Mouse (Mus musculus) yolk sac, embryonic 10.5 days (tissue): ENCODE measurements around the gene Shisa8.

Source experiments
- DNase-seq: peaks from one replicate; pipeline ENCODE4 v3.0.0-alpha.2; 2017; ENCODE audit warnings: low spot score

Shisa8 gene

DNA sequence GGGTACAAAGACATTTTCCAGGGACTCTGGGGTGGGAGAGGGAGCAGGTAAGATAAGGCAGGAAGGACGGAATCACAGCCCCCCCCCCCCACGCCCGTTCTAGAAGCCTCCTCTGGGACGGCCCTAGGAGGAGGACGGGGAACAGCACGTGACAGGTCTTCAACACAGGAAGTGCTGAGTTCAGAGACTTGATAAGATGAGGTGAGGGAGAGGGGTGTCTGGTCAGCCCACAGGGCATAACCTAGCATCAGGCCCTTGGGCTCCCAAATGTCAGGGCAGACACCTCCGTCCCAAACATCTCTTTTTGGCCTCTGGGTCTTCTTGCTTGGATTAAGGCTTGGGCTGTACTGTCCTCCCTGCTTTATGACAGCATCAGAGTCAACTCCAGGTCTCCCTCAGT lies 10.6 kb upstream of the Shisa8 start:
- DNase-seq: no peak

DNA sequence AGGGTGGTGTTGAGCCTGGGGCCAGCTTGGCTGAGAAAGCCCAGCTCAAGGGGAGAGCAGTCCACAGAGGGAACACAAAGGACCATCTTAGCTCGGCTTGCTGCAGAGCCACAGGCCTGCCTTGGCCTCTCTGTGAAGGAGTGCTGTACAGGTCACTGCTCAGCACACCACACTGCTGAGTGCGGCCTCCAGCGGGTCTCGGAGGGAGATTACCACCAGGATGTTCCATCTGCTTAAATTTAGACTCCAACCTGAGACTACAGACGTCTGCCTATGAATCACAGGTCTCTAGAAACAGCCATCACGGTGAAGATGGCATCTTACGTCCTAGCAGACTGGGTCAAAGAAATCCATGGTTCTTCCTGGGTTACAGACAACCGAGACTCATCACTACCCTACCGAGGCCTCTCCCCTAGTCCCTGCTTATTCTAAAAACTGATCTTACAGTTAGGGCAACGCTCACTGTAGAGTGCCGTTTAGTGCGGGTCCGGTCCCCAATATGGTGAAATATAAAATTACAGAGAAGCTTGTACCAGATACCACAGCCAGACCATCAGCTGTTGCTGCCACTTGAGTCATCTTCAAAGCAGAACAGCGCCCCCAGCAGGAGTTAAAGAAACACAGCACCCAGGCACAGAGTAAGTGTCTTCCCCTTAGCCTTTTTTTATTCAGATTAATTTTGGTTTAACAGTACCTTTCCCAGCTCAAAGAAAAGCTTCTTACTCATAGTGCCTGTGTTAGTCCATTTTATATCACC lies 8.7 kb upstream of the Shisa8 start:
- DNase-seq: no peak

DNA sequence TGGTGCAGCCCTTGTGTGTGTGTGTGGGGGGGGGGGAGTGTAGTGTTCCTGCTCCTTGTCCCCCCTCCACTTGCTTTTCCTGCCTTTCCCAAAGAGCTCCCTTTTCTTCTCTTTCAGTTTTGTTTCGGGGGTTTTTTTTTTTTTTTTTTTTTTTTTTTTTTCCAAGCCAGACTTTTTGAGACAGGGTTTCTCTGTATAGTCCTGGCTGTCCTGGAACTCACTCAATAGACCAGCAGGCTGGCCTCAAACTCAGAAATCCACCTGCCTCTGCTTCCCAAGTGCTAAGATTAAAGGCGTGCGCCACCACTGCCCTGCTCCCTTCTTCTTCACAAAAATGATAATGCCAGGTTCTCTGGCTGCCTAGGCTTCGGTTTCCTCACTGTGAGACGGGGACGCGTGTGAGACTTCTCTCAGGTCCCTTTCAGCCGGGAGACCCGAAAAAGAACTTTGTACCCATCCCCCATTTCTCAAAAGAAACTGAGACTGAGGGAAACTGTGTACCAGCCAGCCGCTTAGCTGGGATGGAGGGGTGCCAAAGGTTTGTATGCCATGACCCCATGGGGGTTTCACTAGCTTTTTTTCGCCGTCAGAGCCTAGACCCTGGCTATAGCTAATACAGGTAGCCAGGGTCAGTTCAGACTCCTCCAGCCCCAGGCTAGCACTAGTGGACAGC lies 7.5 kb upstream of the Shisa8 start:
- no peak for DNase-seq

DNA sequence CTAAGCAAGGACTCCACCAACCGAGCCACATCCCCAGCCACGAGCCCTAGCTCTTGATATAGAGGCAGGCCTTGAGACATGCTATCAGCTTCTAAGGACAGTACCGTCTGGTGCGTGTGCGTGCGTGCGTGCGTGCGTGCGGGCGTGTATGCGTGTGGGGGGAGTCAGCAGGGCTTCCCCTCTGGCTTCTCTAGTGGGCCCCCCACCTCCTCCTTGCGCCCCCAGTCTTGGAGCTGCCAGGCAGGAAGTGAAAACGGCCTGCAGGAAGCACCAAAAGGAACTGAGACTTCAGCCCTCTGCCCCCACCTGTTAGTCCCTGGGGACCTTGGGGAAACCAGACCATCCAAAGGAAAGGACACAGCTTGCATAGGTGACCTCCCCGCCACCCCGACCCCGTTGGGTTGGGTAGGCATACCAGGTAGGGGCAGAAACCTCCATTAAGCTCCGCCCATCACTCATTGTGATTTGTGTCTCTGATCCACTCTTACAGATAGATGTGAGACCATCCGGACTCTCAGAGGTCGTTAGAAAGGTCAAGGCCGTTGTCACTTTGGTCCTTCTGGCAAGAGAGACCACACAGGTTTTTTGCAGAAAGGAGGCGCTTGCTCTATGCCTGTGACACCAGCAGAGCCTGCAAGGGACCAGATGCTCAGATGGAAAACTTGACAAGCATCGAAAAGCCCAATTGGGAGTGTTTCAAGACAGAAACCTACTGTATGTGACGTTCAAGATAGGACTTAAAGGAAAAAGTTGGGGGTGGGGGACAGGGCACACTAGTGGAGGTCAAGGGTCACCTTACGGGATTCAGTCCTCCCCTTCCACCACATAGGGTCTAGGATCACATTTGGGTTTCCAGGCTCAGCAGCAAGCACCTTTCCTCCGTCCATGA lies 6.4 kb upstream of the Shisa8 start:
- DNase-seq: no peak

DNA sequence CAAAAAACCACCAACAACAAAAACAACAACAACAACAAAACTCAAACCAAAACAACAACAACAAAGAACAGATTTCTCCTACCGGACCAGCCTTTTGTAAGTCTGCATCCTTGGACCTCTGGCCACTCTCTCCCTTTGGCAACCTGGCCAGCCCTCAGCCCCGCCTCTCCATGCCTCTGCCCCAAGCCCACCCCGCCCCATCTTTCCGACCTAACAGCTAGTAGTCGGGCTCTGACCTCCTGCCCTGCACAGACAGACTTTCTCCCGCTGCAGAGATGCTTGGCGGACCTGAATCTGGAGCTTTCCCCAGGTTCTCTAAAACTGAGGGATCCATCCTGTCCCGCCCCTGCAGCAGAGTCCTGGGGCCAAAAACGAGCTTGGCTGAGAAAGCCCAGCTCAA lies 5.4 kb upstream of the Shisa8 start:
- DNase-seq: no peak

DNA sequence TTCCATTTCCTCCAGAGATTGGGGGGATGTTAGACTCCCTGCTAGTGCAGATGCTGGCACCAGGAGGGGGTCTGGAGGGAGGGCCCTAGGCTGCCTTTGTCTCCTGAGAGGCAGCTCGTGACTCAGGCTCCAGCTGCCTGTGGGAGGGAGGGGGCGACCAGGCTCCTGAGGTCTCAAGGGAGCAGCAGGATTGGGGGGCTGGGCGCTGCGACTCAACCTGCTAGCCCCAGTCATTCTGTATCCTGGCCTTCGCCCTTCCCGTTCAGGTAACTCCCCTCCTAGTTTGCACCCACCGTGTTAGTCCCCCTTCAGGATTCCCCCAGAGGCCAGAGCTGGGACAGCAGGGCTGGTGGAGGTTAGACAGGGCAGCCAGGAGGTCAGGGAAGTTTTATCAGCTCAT lies 4.4 kb upstream of the Shisa8 start:
- DNase-seq: no peak

DNA sequence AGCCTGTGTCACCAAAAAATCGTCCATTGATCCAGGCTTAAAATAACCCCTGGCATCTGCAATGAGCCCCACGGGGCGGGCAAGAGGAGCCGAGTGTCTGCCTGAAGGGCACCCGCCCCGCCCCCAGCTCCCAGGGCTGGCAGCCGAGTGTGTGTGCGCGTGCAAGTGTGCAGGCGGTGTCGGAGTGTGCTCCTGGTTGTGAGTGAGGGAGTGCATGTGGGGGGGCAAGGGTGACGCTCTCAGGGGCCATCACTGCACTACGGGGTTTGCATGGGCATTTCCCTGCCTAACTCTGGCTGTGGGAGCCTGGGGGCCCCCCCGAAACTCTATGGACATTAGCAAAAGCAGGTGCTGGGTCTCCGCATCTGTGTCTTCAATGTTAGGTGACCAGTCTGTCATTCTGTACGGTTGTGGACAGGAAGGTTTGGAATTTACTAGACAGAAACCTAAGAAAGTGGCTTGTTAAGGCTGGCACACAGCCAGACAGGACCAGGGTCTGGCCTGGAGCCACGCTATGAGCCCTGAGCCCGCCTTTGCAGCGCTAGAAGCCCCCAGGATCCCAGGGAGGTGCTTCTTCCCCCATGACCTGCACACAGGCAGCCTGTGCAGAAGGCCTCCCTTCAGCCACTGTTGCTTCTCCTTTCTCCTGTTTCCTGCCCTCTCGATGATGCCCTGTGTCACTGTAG lies 3.7 kb upstream of the Shisa8 start:
- DNase-seq: no peak

DNA sequence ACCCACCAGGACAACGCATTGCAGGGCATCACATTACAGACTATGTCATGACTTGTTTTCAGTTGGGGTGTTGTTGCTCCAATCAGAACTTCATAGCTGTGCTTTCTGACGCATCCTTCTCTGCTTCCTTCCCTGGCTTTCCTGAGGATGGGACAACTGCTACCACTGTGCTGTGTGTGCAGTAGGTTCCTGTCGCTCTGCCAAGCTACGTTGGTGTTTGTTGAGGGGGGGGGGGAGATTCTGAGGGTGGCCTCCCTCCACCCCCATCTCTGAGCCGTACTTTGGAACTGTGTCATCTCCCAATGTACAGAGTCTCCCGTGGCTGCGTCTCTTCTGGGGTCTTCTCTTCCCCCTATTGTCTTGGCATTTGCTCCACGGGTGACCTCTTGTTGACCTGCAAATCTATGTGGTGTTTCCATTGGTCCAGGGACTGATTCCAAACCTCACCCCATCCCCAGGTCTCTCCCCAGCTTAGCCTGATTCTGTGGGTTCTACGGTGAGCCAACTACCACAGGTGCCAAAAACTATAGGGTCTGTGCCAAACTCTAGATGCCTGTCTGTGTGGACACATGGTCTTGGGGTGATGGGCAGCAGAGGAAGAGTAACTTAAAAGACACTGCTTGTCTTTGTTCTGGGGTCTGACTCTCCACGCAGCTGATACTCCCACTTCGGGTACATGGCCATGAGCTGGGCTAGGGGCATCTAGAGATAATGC lies 2.9 kb upstream of the Shisa8 start:
- DNase-seq: no peak

DNA sequence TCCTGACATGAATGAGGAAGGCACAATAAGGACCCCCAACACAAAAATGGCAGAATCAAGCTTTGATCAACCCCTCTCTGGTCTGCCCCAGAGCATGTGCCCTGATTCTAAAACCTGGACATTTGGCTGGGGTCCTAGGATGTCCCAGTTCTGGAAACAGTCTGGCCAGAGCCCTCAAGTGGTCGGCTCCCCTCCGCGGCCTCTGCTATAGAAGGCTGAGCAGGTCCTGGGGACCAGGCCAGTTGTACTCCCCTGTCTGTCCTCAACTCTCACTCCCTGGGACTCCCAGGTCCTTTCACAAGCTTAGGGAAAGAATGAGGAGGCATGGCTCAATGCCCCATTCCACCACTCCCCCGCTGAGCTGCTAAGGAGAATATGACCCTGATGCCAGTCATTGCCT lies 607 bp upstream of the Shisa8 start:
- no peak for DNase-seq

DNA sequence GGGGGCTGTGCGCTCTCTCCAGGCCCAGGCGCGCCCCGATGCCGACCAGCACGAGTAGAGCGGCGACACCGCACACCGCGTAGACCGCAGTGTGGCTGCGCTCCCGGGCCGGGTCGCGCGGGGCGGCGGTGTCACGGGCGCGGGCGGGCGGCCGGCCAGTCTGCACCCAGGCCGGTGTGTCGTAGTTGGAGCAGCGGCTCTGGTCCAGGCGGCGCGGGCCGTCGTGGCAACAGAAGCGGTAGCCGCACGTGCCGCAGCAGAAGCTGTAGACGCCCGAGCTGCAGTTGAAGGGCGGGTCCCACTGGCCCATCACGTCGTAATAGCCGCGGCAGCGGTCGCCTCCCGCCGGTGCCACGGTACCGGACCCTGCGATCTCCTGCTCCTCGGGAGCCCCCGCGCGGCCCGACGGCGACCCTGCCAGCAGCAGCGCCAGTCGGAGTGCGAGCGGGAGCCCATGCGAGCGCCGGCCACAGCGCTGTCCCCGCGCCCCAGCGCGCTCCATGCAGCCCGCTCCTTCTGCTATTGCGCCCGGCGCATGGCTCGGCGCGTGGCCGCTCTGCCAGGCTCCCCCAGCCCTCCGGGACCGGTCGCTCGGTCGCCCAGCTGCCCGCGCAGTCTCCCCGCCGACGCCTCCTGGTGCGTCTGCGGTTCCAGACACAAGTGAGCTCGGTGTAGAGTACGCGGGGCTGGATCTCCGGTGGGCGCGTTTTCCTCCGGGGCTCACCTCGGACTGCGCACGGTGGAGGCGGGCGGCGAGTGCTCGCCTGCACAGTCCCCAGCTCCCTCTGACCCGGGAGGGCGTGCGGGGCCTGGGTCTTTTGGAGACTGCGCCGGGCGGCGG lies 484 bp downstream of the Shisa8 start:
- DNase-seq: peak; percentile 31

DNA sequence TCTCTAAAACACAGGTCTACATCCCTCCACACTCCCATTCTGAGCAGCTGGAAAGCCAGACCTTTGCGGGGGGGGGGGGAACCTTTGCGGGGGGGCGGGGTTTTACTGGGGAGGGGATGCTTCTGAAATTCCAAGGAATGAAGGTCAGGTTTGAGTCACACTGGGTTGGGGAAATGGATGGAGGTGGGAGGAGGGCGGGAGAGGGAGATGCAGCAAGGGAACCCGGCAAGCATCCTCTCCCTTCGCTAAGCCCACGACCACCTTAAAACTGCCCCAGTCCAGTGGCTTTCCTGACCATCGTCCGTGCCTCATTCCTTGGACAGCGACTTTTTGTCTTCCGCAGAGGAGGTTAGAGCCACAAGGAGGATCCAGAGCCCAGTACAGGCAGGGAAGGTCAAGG lies 1.3 kb downstream of the Shisa8 start:
- no peak for DNase-seq

DNA sequence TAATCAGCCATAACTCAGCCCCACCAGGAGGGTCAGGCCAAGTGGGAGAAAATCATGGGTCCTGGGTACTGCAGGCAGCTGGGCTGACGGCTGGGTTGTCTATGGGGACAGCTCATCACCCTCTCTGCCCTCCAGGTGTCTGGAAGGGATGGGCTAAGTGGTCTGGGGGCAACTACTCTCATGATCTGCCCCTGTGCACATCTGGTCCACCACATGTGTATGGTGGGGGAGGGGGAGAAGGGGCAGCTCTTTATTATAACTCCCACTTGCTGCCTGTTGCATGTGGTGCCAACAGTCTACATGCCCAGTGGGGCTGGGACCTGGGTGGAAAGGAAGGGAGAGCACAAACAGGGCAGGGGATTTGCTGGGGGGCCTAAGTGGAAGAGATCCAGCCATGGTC lies 1.8 kb downstream of the Shisa8 start:
- DNase-seq: no peak

DNA sequence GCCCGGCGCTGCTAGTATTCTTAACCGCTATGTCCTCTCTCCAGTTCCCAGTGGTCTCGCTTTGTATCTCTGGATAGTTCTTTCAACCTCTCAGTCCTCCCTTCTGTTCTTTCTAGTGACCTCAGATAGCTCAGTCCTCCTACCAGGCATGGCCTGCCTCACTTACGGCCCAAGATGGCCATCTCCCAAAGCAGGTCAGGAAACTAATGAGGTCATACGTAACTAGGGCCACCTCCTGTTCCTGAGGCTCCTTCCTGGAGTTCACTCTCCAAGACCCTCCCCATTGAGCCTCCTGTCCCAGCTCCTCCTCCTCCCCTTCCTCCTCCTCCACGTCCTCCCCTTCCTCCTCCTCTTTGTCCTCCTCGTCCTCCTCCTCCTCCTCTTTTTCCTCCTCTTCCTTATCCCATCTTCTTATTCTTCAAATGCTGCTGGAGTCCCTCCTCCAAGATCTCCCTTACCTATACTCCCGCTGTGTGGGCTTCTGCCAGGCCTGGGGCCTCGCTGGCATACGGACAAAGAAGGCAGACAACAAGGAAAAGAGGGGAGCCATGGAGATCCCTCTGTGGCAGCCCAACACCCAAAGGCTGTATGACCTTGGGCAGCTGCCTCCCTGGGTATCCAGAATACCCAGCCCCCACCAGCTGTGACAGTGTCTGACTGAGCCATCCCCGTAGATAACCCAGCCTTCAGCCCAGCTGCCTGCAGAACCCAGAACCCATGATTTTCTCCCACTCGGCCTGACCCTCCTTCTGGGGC lies 3.1 kb downstream of the Shisa8 start:
- DNase-seq: no peak

DNA sequence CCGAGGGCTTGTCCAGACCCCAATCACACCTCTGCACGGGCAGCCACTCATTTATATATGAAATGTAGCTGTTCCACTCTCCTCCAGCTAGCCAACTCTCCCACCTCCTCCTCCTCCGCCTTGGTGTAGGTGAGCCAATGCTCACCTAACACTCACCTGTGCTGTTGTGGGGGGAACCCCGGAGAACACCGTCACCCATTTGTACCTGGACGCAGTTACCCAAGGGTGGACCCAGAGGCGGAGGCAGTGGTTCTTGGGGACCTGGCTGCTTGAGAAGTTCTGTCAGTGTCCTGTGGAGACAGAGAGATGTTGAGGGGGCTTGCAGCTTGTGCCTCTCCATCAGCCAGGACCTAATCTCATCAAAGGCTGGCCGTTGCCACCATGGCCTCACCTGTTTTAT lies 4.3 kb downstream of the Shisa8 start:
- no peak for DNase-seq

DNA sequence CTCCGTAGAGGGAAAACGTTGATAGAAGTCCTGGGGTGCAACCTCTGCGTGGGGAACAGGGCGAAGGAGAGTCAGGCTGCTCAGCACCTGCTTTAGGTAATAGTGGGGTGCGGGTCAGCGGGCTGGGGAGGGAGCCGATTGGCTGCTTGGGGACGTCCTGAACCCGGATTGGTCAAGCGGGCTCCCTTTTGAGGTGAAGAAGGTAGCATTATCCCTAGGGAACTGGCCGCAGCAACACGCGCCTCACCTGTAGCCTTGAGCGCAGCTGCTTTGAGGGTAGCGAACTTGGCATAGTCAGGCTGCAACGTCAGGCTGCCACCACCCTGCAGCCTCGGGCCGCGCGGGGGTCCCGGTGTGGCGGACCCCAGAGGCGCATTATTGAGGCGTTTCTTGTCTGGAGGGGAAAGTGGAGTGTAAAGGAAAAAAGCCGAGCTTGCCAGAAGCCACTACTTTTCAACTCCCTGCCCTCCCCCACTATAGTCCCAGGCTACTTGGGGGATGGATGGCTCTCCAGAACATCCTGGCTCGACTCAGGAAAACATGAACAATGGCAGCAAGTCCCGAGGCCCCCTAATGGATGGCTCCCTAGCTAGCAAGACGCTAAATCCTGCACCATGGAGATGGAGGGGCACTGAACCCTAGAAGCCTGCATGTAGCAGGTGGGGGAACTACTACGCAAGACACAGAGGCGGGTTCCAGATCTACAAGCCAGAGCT lies 5.0 kb downstream of the Shisa8 start:
- no peak for DNase-seq

DNA sequence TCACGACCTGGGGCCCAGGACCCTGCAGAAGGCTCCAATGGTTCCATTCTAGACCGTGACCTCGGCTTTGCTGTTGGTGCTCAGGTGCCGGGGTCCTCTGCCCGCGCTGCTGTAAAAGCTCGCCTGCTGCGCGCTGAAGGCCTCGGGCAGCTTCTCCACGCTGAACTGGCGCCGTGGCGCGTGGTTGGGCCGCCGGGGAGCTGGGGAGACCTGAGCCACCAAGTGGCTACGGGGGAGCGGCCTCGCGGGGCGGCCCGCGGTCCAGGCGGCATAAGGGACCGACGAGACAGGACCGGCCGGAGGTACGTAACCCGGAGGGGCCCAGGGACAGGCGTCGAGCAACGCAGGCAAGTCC lies 5.5 kb downstream of the Shisa8 start:
- DNase-seq: no peak

DNA sequence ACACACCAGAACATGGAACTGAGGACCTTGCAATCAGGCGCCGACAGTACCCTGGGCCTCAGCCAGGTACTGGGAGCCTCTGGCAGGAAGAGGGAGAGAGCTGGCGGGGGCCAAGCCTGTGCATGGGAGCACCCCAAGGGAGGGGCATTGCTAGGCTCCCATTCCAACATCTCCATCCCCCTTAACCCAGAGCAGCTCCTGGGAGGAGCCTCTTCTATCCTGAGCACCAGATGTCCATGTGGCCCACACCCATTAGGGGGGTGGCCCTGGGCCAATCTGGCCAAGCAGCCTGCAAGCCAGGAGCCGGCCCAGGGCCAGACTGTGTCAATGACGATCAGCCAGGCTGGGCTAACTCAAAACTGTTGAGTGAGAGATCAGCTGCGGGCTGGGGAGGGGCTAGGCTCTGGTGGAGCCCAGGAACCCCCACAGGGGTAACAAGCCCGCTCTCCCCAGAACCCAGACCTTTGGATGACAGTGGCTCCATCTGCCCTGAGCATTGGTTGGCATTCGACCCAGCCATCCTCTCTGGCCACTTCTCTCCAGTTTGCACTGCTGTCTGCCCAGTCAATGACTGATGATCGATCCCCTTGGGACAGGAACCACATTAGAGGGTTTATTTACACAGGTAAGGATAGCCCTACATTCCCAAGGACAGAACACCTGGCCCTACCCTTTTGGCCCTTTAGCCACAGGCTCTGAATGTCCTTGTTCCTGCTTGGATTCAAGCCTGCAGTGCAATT lies 6.1 kb downstream of the Shisa8 start:
- DNase-seq: no peak

DNA sequence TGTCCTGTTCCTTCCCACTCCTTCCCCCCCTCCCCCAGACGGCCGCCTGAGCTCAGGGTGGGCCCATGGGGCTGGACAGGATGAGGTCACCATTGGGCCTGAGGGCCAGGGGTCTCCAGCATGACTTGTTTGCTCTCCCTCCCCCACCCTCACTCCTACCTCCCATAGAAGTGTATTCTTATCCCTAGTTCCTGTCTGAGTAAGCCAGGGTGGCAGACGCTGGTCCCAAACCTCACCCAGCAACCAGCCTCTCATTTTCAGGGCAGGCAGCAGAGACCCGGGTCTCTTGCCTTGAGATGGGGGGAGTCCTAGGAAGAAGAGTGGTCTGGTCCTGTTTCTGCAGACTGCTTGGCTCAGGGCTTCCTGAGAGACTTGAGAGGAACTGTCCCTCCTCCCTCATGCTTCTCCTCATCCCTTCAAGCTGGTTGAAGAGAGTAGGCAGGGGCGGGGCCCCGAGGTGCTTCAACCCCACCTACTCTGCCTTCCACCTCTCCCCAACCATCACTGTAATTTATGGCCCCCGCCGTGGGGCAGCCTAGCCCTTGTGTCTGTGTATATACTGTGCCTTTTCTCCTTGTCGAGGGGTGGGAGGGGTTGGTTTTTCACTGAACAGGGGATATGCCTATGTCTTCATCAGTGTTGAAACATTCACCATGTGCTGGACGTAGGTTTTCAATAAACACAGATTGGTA lies 7.8 kb downstream of the Shisa8 start:
- no peak for DNase-seq
